Mouse (Mus musculus) ES-E14 (cell line): ENCODE results near the gene Tmod3. TPM values are rescaled to one million over a fixed set of nuclear protein-coding genes. Genes with fewer than 3 reads are reported as not detected.

Experiments used
- DNase-seq: peaks from one replicate; pipeline ENCODE4 v3.0.0-alpha.2; 2013; ENCODE audit warnings: low read depth, low spot score
- H3K27ac ChIP-seq: 2 replicates; pipeline ENCODE4 v1.5.1; 2012; ENCODE audit warnings: low read depth, mild to moderate bottlenecking, low read length, moderate library complexity, mixed read lengths; ENCODE audit not compliant: poor library complexity, insufficient read depth, severe bottlenecking
- H3K36me3 ChIP-seq: 2 replicates; pipeline ENCODE4 v1.6.1; 2012; ENCODE audit warnings: mild to moderate bottlenecking, low read length, moderate library complexity, mixed read lengths; ENCODE audit not compliant: control insufficient read depth, poor library complexity, insufficient read depth, severe bottlenecking
- H3K4me1 ChIP-seq, 2 experiments: fragments of 150-350 bp in 1 of 2; sonication (generic) in 1 of 2; 2 replicates each; pipeline ENCODE4 v1.6.1; 2012; ENCODE audit warnings: low read length in 2 of 2, mild to moderate bottlenecking in 1 of 2, mixed read lengths in 1 of 2; ENCODE audit not compliant: control insufficient read depth in 2 of 2, insufficient read depth in 2 of 2, poor library complexity in 1 of 2
- H3K4me3 ChIP-seq, 2 experiments: fragments of 150-350 bp in 1 of 2; sonication (generic) in 1 of 2; 2 replicates each; pipeline ENCODE4 v1.5.1; 2012; ENCODE audit warnings: low read length in 2 of 2, low read depth in 1 of 2, mild to moderate bottlenecking in 1 of 2, mixed read lengths in 1 of 2; ENCODE audit not compliant: insufficient read depth in 1 of 2, poor library complexity in 1 of 2, severe bottlenecking in 1 of 2
- H3K9ac ChIP-seq: 2 replicates; pipeline ENCODE4 v1.6.1; 2012; ENCODE audit warnings: low read depth, mild to moderate bottlenecking, low read length, mixed read lengths; ENCODE audit not compliant: poor library complexity, insufficient read depth, severe bottlenecking
- H3K9me3 ChIP-seq: fragments of 150-350 bp; sonication (generic); 2 replicates; pipeline ENCODE4 v1.6.1; 2012; ENCODE audit warnings: low read depth, mild to moderate bottlenecking, low read length; ENCODE audit not compliant: control insufficient read depth, insufficient read depth
- CHD2 ChIP-seq: IDR thresholded peaks from 2 replicates; pipeline ENCODE4 v1.6.1; 2014; ENCODE audit warnings: mild to moderate bottlenecking, low read depth, low read length, inconsistent platforms
- HCFC1 ChIP-seq: IDR thresholded peaks from 2 replicates; pipeline ENCODE4 v1.6.1; 2012; ENCODE audit warnings: low read length, inconsistent platforms, borderline replicate concordance; ENCODE audit not compliant: insufficient read depth
- MAFK ChIP-seq: IDR thresholded peaks from 2 replicates; pipeline ENCODE4 v1.6.1; 2014; ENCODE audit warnings: mild to moderate bottlenecking, low read depth, low read length, inconsistent platforms; ENCODE audit not compliant: insufficient read depth
- ZC3H11A ChIP-seq: IDR thresholded peaks from 2 replicates; pipeline ENCODE4 v1.6.1; 2012; ENCODE audit warnings: low read depth, mild to moderate bottlenecking, inconsistent platforms, low read length, borderline replicate concordance
- ZNF384 ChIP-seq: IDR thresholded peaks from 2 replicates; pipeline ENCODE4 v1.6.1; 2012; ENCODE audit warnings: low read depth, low read length, inconsistent platforms
- in situ Hi-C, 2 experiments: fragments of 600-800 bp; cut with MboI; formaldehyde crosslinking; loops; one replicate each; pipeline ENCODE4 v1.15.1; 2025; ENCODE audit warnings: low sequenced_read_pairs in 2 of 2, inconsistent platforms in 1 of 2; ENCODE audit not compliant: unreplicated experiment in 2 of 2
- total RNA-seq: library from RNA; depleted of rRNA; stranded (reverse); fragments of 300-350 nt; gene quantifications from 2 replicates; pipeline ENCODE4 v1.2.3, GENCODE M21; 2012

The Tmod3 gene
- total RNA-seq, 1 experiment = 36.4 TPM

- H3K4me1 ChIP-seq = no peaks in the 10 kb centered on the region
- H3K9ac ChIP-seq = no peak overlapping the region
- in situ Hi-C loops = no loop called here
- peak; percentile 15 for DNase-seq
- TF ChIP-seq ZC3H11A (no peak), HCFC1 (no peak), ZNF384 (no peak), CHD2 (no peak), MAFK (no peak)
- H3K27ac ChIP-seq = no peak overlapping the region
- H3K4me3 ChIP-seq = no peak overlapping the region
- no peaks in the 10 kb centered on the region for H3K36me3 ChIP-seq
- H3K9me3 ChIP-seq = no peaks in the 10 kb centered on the region
Observed at GRCm38 (mm10) chr9:75528096-75528495, 31.4 kb downstream of the Tmod3 start.

GRCm38 (mm10) chr9:75527368-75528059 is 31.9 kb downstream of the Tmod3 start:
- in situ Hi-C loops = no loop called here
- H3K9me3 ChIP-seq = no peaks in the 10 kb centered on the region
- no peak for DNase-seq
- no peak overlapping the region for H3K9ac ChIP-seq
- TF ChIP-seq ZNF384 (no peak), HCFC1 (no peak), CHD2 (no peak), ZC3H11A (no peak), MAFK (no peak)
- no peak overlapping the region for H3K4me3 ChIP-seq
- no peaks in the 10 kb centered on the region for H3K4me1 ChIP-seq
- no peak overlapping the region for H3K27ac ChIP-seq
- H3K36me3 ChIP-seq = peaks cover under 1% of the 10 kb centered on the region; the same call in 1 of the 2 replicates

GRCm38 (mm10) chr9:75523646-75524045 is 35.8 kb downstream of the Tmod3 start:
- TF ChIP-seq ZNF384 = no peak
- TF ChIP-seq HCFC1 = no peak
- no peak for TF ChIP-seq ZC3H11A
- TF ChIP-seq MAFK = no peak
- TF ChIP-seq CHD2 = no peak
- Histone ChIP-seq H3K9ac (no peak overlapping the region), H3K4me1 (no peaks in the 10 kb centered on the region), H3K4me3 (no peak overlapping the region), H3K9me3 (peaks cover 2% of the 10 kb centered on the region; the same call in 1 of the 2 replicates), H3K27ac (no peak overlapping the region), H3K36me3 (peaks cover 2% of the 10 kb centered on the region; the same call in 1 of the 2 replicates)
- in situ Hi-C loops = no loop called here
- no peak for DNase-seq

- Histone ChIP-seq H3K4me1 (no peaks in the 10 kb centered on the region), H3K9me3 (peaks cover 2% of the 10 kb centered on the region; the same call in 1 of the 2 replicates), H3K27ac (no peak overlapping the region), H3K9ac (no peak overlapping the region), H3K4me3 (no peak overlapping the region), H3K36me3 (peaks cover 2% of the 10 kb centered on the region; the same call in 1 of the 2 replicates)
- no peak for DNase-seq
- in situ Hi-C loops = no loop called here
- TF ChIP-seq CHD2 (no peak), HCFC1 (no peak), MAFK (no peak), ZC3H11A (no peak), ZNF384 (no peak)
Observed at GRCm38 (mm10) chr9:75522217-75522616, 37.2 kb downstream of the Tmod3 start.
